Mouse (Mus musculus) adrenal gland, postnatal 36 days (tissue): ENCODE results near the gene Prr11. TPM values are rescaled to one million over a fixed set of nuclear protein-coding genes. Genes with fewer than 3 reads are reported as not detected.
A peak's percentile ranks its signal among the peaks of the same experiment; 100 is the strongest.

Experiments
- DNase-seq, 2 experiments: peaks; one replicate each; pipeline ENCODE4 v3.0.0; 2021; ENCODE audit warnings: mixed read lengths in 1 of 2
- long read RNA-seq, 2 experiments: library from polyadenylated mRNA; stranded (forward); transcript quantifications; one replicate each; pipeline ENCODE4 v2.0.0; 2021; ENCODE audit warnings: borderline sequencing depth in 2 of 2
- total RNA-seq, 2 experiments: library from RNA; stranded (reverse); gene quantifications; 2 replicates each; pipeline ENCODE4 v1.2.3; 2021

Prr11 gene
- total RNA-seq: 1 to 10 TPM; 1.3 to 1.8 TPM
- long read RNA-seq, experiment 1, partial matches to known transcripts: 1 of 4 reads
- long read RNA-seq, experiment 1, other reads (novel, unspliced or antisense): 3 of 4 reads
- long read RNA-seq, experiment 2, partial matches to known transcripts: 0 of 2 reads
- long read RNA-seq, experiment 2, other reads (novel, unspliced or antisense): 2 of 2 reads

GRCm38 (mm10) chr11:87108409-87108754 is at the start of gene Prr11:
TSS of gene Prr11 (minus strand) at chr11:87108708.
- DNase-seq: no peak

- DNase-seq: no peak
Measured at GRCm38 (mm10) chr11:87158012-87158411, 49.5 kb upstream of the Prr11 start.

- no peak for DNase-seq
Measured at GRCm38 (mm10) chr11:87136233-87136632, 27.7 kb upstream of the Prr11 start.

- peak; percentile 90 to 93 for DNase-seq
Measured at GRCm38 (mm10) chr11:87126824-87127816, 18.6 kb upstream of the Prr11 start, which contains the start of gene Trim37. TSS of gene Trim37 (plus strand) at chr11:87127077.

GRCm38 (mm10) chr11:87126281-87126823 is 17.8 kb upstream of the Prr11 start:
- DNase-seq: no peak

GRCm38 (mm10) chr11:87125562-87125961 is 17.1 kb upstream of the Prr11 start:
- DNase-seq: no peak

- no peak for DNase-seq
Measured at GRCm38 (mm10) chr11:87121864-87122263, 13.4 kb upstream of the Prr11 start.

GRCm38 (mm10) chr11:87110172-87110909 is 1.8 kb upstream of the Prr11 start:
- DNase-seq: no peak

GRCm38 (mm10) chr11:87109519-87110171 is 1.1 kb upstream of the Prr11 start:
- DNase-seq: peak; percentile 41 to 44

GRCm38 (mm10) chr11:87108755-87109518 is 429 bp upstream of the Prr11 start, which contains the start of gene Ska2:
TSS of gene Ska2 (plus strand) at chr11:87109234.
- DNase-seq: peak; percentile 96

- DNase-seq: no peak
Measured at GRCm38 (mm10) chr11:87087142-87087541, 21.4 kb downstream of the Prr11 start.

- DNase-seq: peak; percentile 88 to 90
Measured at GRCm38 (mm10) chr11:87086290-87086984, 22.1 kb downstream of the Prr11 start, which contains the start of gene Smg8. TSS of gene Smg8 (minus strand) at chr11:87086774.

- DNase-seq: no peak
Measured at GRCm38 (mm10) chr11:87085461-87085860, 23.0 kb downstream of the Prr11 start.

GRCm38 (mm10) chr11:87083712-87084111 is 24.8 kb downstream of the Prr11 start:
- no peak for DNase-seq

- DNase-seq: peak; percentile 92 to 94
Measured at GRCm38 (mm10) chr11:87073866-87074440, 34.6 kb downstream of the Prr11 start, which contains the start of gene Gdpd1. TSS of gene Gdpd1 (minus strand) at chr11:87074062.

GRCm38 (mm10) chr11:87073343-87073865 is 35.1 kb downstream of the Prr11 start:
- peak; percentile 77 for DNase-seq

GRCm38 (mm10) chr11:87062087-87062486 is 46.4 kb downstream of the Prr11 start:
- no peak for DNase-seq

GRCm38 (mm10) chr11:87060410-87060809 is 48.1 kb downstream of the Prr11 start:
- DNase-seq: no peak

GRCm38 (mm10) chr11:87056286-87056685 is 52.2 kb downstream of the Prr11 start:
- no peak for DNase-seq
